Comparison of ENCODE assay signal across 8 mouse cellular contexts in the genomic region with DNA sequence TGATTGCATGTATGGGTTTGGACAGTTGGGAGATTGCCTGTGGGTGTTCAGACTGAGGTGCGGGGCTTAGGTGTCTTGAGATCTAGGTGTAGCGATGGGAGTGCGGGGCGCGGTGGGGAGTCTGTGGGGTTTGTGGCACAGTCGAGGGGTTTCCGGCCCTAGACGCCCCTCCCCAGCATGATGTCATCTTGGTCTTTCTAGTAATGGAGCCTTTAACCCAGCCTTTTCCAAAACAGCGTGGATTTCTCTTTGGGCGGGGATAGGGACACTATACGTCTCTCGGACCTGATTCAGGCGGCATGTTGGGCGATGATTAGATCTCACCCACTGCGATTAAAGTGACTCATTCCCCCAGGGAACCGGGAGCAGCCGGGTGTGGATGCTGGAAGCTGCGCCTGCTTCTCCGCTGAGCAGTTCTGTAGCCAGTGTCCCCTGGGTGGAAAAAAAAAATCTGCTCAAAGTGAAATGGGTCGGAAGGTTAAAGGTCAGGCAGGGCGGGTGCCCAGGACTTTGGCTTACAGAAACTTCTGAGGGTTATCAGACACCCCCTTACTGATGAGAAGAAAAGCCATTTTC. TPM values are rescaled to one million over a fixed set of nuclear protein-coding genes. Genes with fewer than 3 reads are reported as not detected.
DNase-seq lines count a peak whose midpoint lies in the region; ATAC-seq and TF ChIP-seq lines count a peak whose summit lies in the region.

No protein-coding gene starts in this region.

- intact Hi-C loops in heart, adult 2 months (cut with DNase I), result loop anchor here (5.0 kb wide), 2 partner anchors 49 to 339 kb away; no protein-coding TSS in a partner anchor

- 1% methylated on average over 21 of the region's 21 CpGs for WGBS in embryonic facial prominence, embryonic 11.5 days
- WGBS in heart, adult 2 months, result 5% methylated on average over 21 of the region's 21 CpGs
- WGBS in limb, embryonic 14.5 days, result under 1% methylated on average over 19 of the region's 21 CpGs

- ATAC-seq in embryonic facial prominence, embryonic 11.5 days (replicated peaks; ENCODE audit: insufficient number of reproducible peaks, low FRiP score, low TSS enrichment, low read depth), result peak; percentile 15; the same call in 1 of the 2 replicates
- peak; percentile 31; the same call in 1 of the 2 replicates for ATAC-seq in limb, embryonic 14.5 days (ENCODE audit: low FRiP score, low read depth)

- H3K36me3 ChIP-seq in embryonic facial prominence, embryonic 11.5 days (replicated peaks; ENCODE audit: control insufficient read depth, insufficient read depth, low read depth, low read length), result no peaks in the 10 kb centered on the region
- no peaks in the 10 kb centered on the region for H3K36me3 ChIP-seq in heart, adult 2 months (ENCODE audit: control insufficient read depth, insufficient read depth, low read length)
- H3K36me3 ChIP-seq in limb, embryonic 14.5 days (ENCODE audit: control insufficient read depth, insufficient read depth, low read length), result peaks cover 9% of the 10 kb centered on the region; the same call in 1 of the 2 replicates

- peak overlapping the region; percentile 92 for H3K9ac ChIP-seq in embryonic facial prominence, embryonic 11.5 days (replicated peaks; ENCODE audit: low read length)
- H3K9ac ChIP-seq in heart, adult 2 months (ENCODE audit: low read depth, low read length), result peak overlapping the region; percentile 97
- peak overlapping the region; percentile 94 for H3K9ac ChIP-seq in limb, embryonic 14.5 days (ENCODE audit: low read depth, low read length, severe bottlenecking)

- peak overlapping the region; percentile 81 for H3K4me2 ChIP-seq in embryonic facial prominence, embryonic 11.5 days (ENCODE audit: low read depth, low read length)
- peak overlapping the region; percentile 86 for H3K4me2 ChIP-seq in limb, embryonic 14.5 days (replicated peaks; ENCODE audit: low read depth, low read length, severe bottlenecking)

- TF ChIP-seq EP300 in heart, adult 2 months (IDR thresholded peaks at IDR 0.05; ENCODE audit: insufficient read depth, low read depth, low read length), result no peak

- TF ChIP-seq POLR2A in heart, adult 2 months (IDR thresholded peaks at IDR 0.05; ENCODE audit: insufficient read depth, low read depth, low read length), result no peak
- no peak for TF ChIP-seq POLR2A in limb, embryonic 14.5 days (IDR thresholded peaks at IDR 0.05; ENCODE audit: borderline replicate concordance, extremely low read depth, insufficient read depth, insufficient read length)

- H3K4me3 ChIP-seq in embryonic facial prominence, embryonic 11.5 days (ENCODE audit: low read depth, low read length), result peak overlapping the region; percentile 99
- peak overlapping the region; percentile 89 for H3K4me3 ChIP-seq in heart, adult 2 months
- peak overlapping the region; percentile 100 for H3K4me3 ChIP-seq in limb, embryonic 14.5 days (replicated peaks; ENCODE audit: low read length)

- TF ChIP-seq CTCF in heart, adult 2 months (IDR thresholded peaks at IDR 0.05), result no peak

- H3K4me1 ChIP-seq in embryonic facial prominence, embryonic 11.5 days (ENCODE audit: control insufficient read depth, insufficient read depth, low read length), result 0 out of 2 replicates have a peak, but pooled peaks cover 2% of the 10 kb centered on the region
- peaks cover 2% of the 10 kb centered on the region for H3K4me1 ChIP-seq in heart, adult 2 months (ENCODE audit: control insufficient read depth, insufficient read depth, low read length)
- peaks cover 22% of the 10 kb centered on the region for H3K4me1 ChIP-seq in limb, embryonic 14.5 days (ENCODE audit: control insufficient read depth, insufficient read depth, low read length)

- H3K27me3 ChIP-seq in embryonic facial prominence, embryonic 11.5 days (ENCODE audit: control insufficient read depth, insufficient read depth, low read length), result no peaks in the 10 kb centered on the region
- no peaks in the 10 kb centered on the region for H3K27me3 ChIP-seq in heart, adult 2 months (ENCODE audit: control insufficient read depth, insufficient read depth, low read length)
- H3K27me3 ChIP-seq in limb, embryonic 14.5 days (ENCODE audit: control insufficient read depth, insufficient read depth, low read length), result no peaks in the 10 kb centered on the region

- no peaks in the 10 kb centered on the region for H3K9me3 ChIP-seq in embryonic facial prominence, embryonic 11.5 days (replicated peaks; ENCODE audit: control insufficient read depth, low read length)
- no peaks in the 10 kb centered on the region for H3K9me3 ChIP-seq in limb, embryonic 14.5 days (ENCODE audit: control insufficient read depth, low read length)

- H3K79me2 ChIP-seq in heart, adult 2 months (replicated peaks; ENCODE audit: control insufficient read depth, insufficient read depth, low read length), result peaks cover 7% of the 10 kb centered on the region

- peak; percentile 56 for DNase-seq in 416B (ENCODE audit: low read depth)
- peak; percentile 74 for DNase-seq in adrenal gland, adult 2 months
- peak; percentile 71 for DNase-seq in embryonic facial prominence, embryonic 11.5 days (ENCODE audit: low spot score)
- peak in 1 of 2 experiments; percentile 76 for DNase-seq in heart, adult 2 months
- DNase-seq in kidney, adult 18-20 months, result peak; percentile 70
- DNase-seq in limb, embryonic 14.5 days (ENCODE audit: low spot score), result peak; percentile 83
- peak; percentile 77 for DNase-seq in naive thymus-derived CD4-positive, alpha-beta T cell, adult 2 months (ENCODE audit: low read depth)
- peak; percentile 37 for DNase-seq in testis, postnatal 14 days (ENCODE audit: low spot score)

- H3K27ac ChIP-seq in embryonic facial prominence, embryonic 11.5 days (replicated peaks; ENCODE audit: low read depth, low read length), result no peak overlapping the region
- peak overlapping the region; percentile 93 for H3K27ac ChIP-seq in heart, adult 2 months
- peak overlapping the region; percentile 78; the same call in 1 of the 2 replicates for H3K27ac ChIP-seq in limb, embryonic 14.5 days (replicated peaks; ENCODE audit: low read depth, low read length)

RNA-seq across cellular contexts. Expression of a gene that starts 1.0 kb away (rescaled TPM):
- 10 to 100 TPM; 51.3 to 70.1 TPM for total RNA-seq in adrenal gland, adult 2 months (2021)
- 33.8 and 36.4 TPM in 2 replicates for polyA plus RNA-seq in adrenal gland, adult 2 months (2012; rRNA removed)
- 68.8 and 74.7 TPM in 2 replicates for polyA plus RNA-seq in embryonic facial prominence, embryonic 11.5 days (2014; fragmentation: Nextera tagmentation; extraction: Ambion mirVana)
- total RNA-seq in heart, adult 2 months (2021), result 10 to 100 TPM; 55.1 to 58.3 TPM
- 28.5 and 29.9 TPM in 2 replicates for polyA plus RNA-seq in heart, adult 2 months (2012; rRNA removed)
- polyA plus RNA-seq in limb, embryonic 14.5 days (2012; rRNA removed), result 39.5 and 43.7 TPM in 2 replicates
- polyA plus RNA-seq in limb, embryonic 14.5 days (2014; fragmentation: Nextera tagmentation; extraction: Ambion mirVana), result 71.6 and 81.4 TPM in 2 replicates

RNA-seq across cellular contexts. Expression of a gene that starts 23.3 kb away (rescaled TPM):
- 10 to 100 TPM; 50.7 to 69.2 TPM for total RNA-seq in adrenal gland, adult 2 months (2021)
- 34.7 and 37.4 TPM in 2 replicates for polyA plus RNA-seq in adrenal gland, adult 2 months (2012; rRNA removed)
- 25.8 and 28.0 TPM in 2 replicates for polyA plus RNA-seq in embryonic facial prominence, embryonic 11.5 days (2014; fragmentation: Nextera tagmentation; extraction: Ambion mirVana)
- 10 to 100 TPM; 45.9 to 52.7 TPM for total RNA-seq in heart, adult 2 months (2021)
- polyA plus RNA-seq in heart, adult 2 months (2012; rRNA removed), result 20.2 and 30.1 TPM in 2 replicates
- polyA plus RNA-seq in limb, embryonic 14.5 days (2012; rRNA removed), result 41.8 and 46.8 TPM in 2 replicates
- polyA plus RNA-seq in limb, embryonic 14.5 days (2014; fragmentation: Nextera tagmentation; extraction: Ambion mirVana), result 43.5 and 46.3 TPM in 2 replicates
